Mouse (Mus musculus): ENCODE measurements around the gene Arap2. TPM values are rescaled to one million over a fixed set of nuclear protein-coding genes. Genes with fewer than 3 reads are reported as not detected.

Arap2 gene
- polyA plus RNA-seq, 1 experiment from 2014 or later: 1.6 TPM

DNA sequence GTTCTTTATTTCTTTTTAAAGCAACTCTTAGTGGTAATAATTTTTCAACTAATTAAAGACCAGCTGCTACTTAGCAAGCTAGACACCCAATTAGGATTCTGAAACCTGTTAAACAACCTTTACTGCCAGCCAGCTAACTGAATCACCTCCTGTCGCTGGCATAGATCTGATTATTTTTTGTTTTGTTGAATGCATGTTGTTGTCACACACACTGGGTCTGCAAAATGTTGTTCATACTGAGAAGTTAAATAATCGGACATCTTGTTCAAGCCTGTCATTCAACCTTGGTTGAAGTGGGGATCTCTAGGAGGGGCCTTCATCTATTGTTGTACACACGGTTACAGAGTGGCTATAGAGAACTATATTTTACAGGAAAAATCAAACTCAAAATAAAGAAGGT is 184.3 kb downstream of the Arap2 start:
- H3K9me3 ChIP-seq: no peaks in the 10 kb centered on the region
- no peak overlapping the region for H3K4me3 ChIP-seq
- H3K27me3 ChIP-seq: no peaks in the 10 kb centered on the region
- WGBS: 74% methylated on average over 3 of the region's 3 CpGs
- ATAC-seq (ENCODE audit: low read depth): no peak
- H3K4me2 ChIP-seq: no peak overlapping the region
- no peak overlapping the region for H3K9ac ChIP-seq
- H3K4me1 ChIP-seq (replicated peaks): no peaks in the 10 kb centered on the region
- H3K27ac ChIP-seq (replicated peaks): no peak overlapping the region
- no peaks in the 10 kb centered on the region for H3K36me3 ChIP-seq

DNA sequence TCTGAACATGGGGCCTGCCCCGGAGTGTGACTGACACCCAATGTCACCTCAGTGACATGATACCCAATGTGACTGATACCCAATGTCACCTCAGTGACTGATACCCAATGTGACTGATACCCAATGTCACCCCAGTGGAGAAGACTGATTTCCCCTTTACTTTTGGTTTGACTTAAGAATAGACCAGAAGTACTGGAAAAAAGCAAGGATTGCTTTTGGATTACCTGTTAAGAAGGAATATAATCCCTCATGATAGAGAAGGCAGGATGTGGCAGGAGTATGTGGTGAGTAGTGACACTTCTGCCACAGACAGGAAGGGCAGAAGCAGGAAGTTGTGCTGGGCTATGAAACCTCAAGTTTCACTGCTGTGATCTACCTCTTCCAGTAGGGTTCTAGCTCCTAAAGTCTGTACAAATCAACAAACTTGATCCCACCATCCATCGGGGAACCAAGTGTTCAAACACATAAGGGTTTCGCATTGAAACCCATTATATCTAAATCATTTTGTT is 191.6 kb downstream of the Arap2 start:
- Histone ChIP-seq H3K36me3 (no peaks in the 10 kb centered on the region), H3K4me2 (no peak overlapping the region), H3K9ac (no peak overlapping the region), H3K4me1 (replicated peaks) (no peaks in the 10 kb centered on the region), H3K27me3 (no peaks in the 10 kb centered on the region), H3K9me3 (no peaks in the 10 kb centered on the region), H3K27ac (replicated peaks) (no peak overlapping the region), H3K4me3 (no peak overlapping the region)
- 94% methylated on average over 3 of the region's 3 CpGs for WGBS
- ATAC-seq (ENCODE audit: low read depth): no peak

Other genes with a start within 250 kb of the Arap2 start
- gene Dthd1, start 47.7 kb upstream of the Arap2 start, polyA plus RNA-seq (2015; fragmentation: Nextera tagmentation; extraction: Ambion mirVana): not detected in 2 replicates

Measured in neural tube, embryonic 13.5 days (tissue).